Mouse (Mus musculus): ENCODE measurements around the gene Lrrc51. TPM values are rescaled to one million over a fixed set of nuclear protein-coding genes. Genes with fewer than 3 reads are reported as not detected.

Lrrc51 gene
- polyA plus RNA-seq, 1 experiment from 2014 or later = 8.3 TPM

GRCm38 (mm10) chr7:101967256-101967655 lies 33.6 kb upstream of the Lrrc51 start:
- no peaks in the 10 kb centered on the region for H3K27me3 ChIP-seq (ENCODE audit: control insufficient read depth, insufficient read depth, low read length)
- DNase-seq (ENCODE audit: low spot score, missing footprints) (no peak), ATAC-seq (ENCODE audit: low FRiP score) (no peak)
- no peaks in the 10 kb centered on the region for H3K36me3 ChIP-seq (ENCODE audit: control insufficient read depth, insufficient read depth, low read length)
- H3K9me3 ChIP-seq (ENCODE audit: control insufficient read depth, low read length) = no peaks in the 10 kb centered on the region
- 86% methylated on average over 1 of the region's 1 CpGs for WGBS
- no peak overlapping the region for H3K27ac ChIP-seq (ENCODE audit: low read depth, low read length)
- no peak overlapping the region for H3K4me2 ChIP-seq
- no peak overlapping the region for H3K9ac ChIP-seq (ENCODE audit: low read length)
- no peak overlapping the region for H3K4me3 ChIP-seq (ENCODE audit: low read depth, low read length)
- peaks cover 15% of the 10 kb centered on the region for H3K4me1 ChIP-seq (ENCODE audit: control insufficient read depth, insufficient read depth, low read length)

GRCm38 (mm10) chr7:101965606-101966005 lies 31.9 kb upstream of the Lrrc51 start:
- no peak overlapping the region for H3K27ac ChIP-seq (ENCODE audit: low read depth, low read length)
- DNase-seq (ENCODE audit: low spot score, missing footprints) = no peak
- no peak overlapping the region for H3K4me2 ChIP-seq
- H3K4me1 ChIP-seq (ENCODE audit: control insufficient read depth, insufficient read depth, low read length) = peaks cover 5% of the 10 kb centered on the region
- ATAC-seq (ENCODE audit: low FRiP score) = no peak
- no peak overlapping the region for H3K4me3 ChIP-seq (ENCODE audit: low read depth, low read length)
- no peaks in the 10 kb centered on the region for H3K9me3 ChIP-seq (ENCODE audit: control insufficient read depth, low read length)
- H3K9ac ChIP-seq (ENCODE audit: low read length) = no peak overlapping the region
- no peaks in the 10 kb centered on the region for H3K36me3 ChIP-seq (ENCODE audit: control insufficient read depth, insufficient read depth, low read length)
- no peaks in the 10 kb centered on the region for H3K27me3 ChIP-seq (ENCODE audit: control insufficient read depth, insufficient read depth, low read length)
- 86% methylated on average over 2 of the region's 2 CpGs for WGBS

- no peak for ATAC-seq (ENCODE audit: low FRiP score)
- no peak for DNase-seq (ENCODE audit: low spot score, missing footprints)
- 90% methylated on average over 4 of the region's 4 CpGs for WGBS
- Histone ChIP-seq H3K27me3 (ENCODE audit: control insufficient read depth, insufficient read depth, low read length) (no peaks in the 10 kb centered on the region), H3K4me1 (ENCODE audit: control insufficient read depth, insufficient read depth, low read length) (peaks cover 5% of the 10 kb centered on the region), H3K4me3 (ENCODE audit: low read depth, low read length) (no peak overlapping the region), H3K9ac (ENCODE audit: low read length) (no peak overlapping the region), H3K4me2 (no peak overlapping the region), H3K9me3 (ENCODE audit: control insufficient read depth, low read length) (no peaks in the 10 kb centered on the region), H3K36me3 (ENCODE audit: control insufficient read depth, insufficient read depth, low read length) (no peaks in the 10 kb centered on the region), H3K27ac (ENCODE audit: low read depth, low read length) (no peak overlapping the region)
Measured at GRCm38 (mm10) chr7:101964551-101964950, 30.9 kb upstream of the Lrrc51 start.

- Histone ChIP-seq H3K4me3 (ENCODE audit: low read depth, low read length) (no peak overlapping the region), H3K9me3 (ENCODE audit: control insufficient read depth, low read length) (no peaks in the 10 kb centered on the region), H3K9ac (ENCODE audit: low read length) (no peak overlapping the region), H3K4me1 (ENCODE audit: control insufficient read depth, insufficient read depth, low read length) (no peaks in the 10 kb centered on the region), H3K27me3 (ENCODE audit: control insufficient read depth, insufficient read depth, low read length) (no peaks in the 10 kb centered on the region), H3K4me2 (no peak overlapping the region), H3K27ac (ENCODE audit: low read depth, low read length) (no peak overlapping the region), H3K36me3 (ENCODE audit: control insufficient read depth, insufficient read depth, low read length) (no peaks in the 10 kb centered on the region)
- no peak for DNase-seq (ENCODE audit: low spot score, missing footprints)
- WGBS = 95% methylated on average over 2 of the region's 2 CpGs
- no peak for ATAC-seq (ENCODE audit: low FRiP score)
Measured at GRCm38 (mm10) chr7:101963621-101964020, 29.9 kb upstream of the Lrrc51 start.

- Histone ChIP-seq H3K4me3 (ENCODE audit: low read depth, low read length) (no peak overlapping the region), H3K27ac (ENCODE audit: low read depth, low read length) (no peak overlapping the region), H3K36me3 (ENCODE audit: control insufficient read depth, insufficient read depth, low read length) (no peaks in the 10 kb centered on the region), H3K4me2 (no peak overlapping the region), H3K9ac (ENCODE audit: low read length) (no peak overlapping the region), H3K4me1 (ENCODE audit: control insufficient read depth, insufficient read depth, low read length) (no peaks in the 10 kb centered on the region), H3K27me3 (ENCODE audit: control insufficient read depth, insufficient read depth, low read length) (no peaks in the 10 kb centered on the region), H3K9me3 (ENCODE audit: control insufficient read depth, low read length) (no peaks in the 10 kb centered on the region)
- no peak for ATAC-seq (ENCODE audit: low FRiP score)
- 100% methylated on average over 2 of the region's 2 CpGs for WGBS
- DNase-seq (ENCODE audit: low spot score, missing footprints) = no peak
Measured at GRCm38 (mm10) chr7:101962829-101963228, 29.1 kb upstream of the Lrrc51 start.

GRCm38 (mm10) chr7:101956911-101957310 lies 23.2 kb upstream of the Lrrc51 start:
- no peak overlapping the region for H3K9ac ChIP-seq (ENCODE audit: low read length)
- ATAC-seq (ENCODE audit: low FRiP score) (no peak), DNase-seq (ENCODE audit: low spot score, missing footprints) (no peak)
- no peak overlapping the region for H3K4me2 ChIP-seq
- H3K27ac ChIP-seq (ENCODE audit: low read depth, low read length) = no peak overlapping the region
- no peaks in the 10 kb centered on the region for H3K4me1 ChIP-seq (ENCODE audit: control insufficient read depth, insufficient read depth, low read length)
- H3K4me3 ChIP-seq (ENCODE audit: low read depth, low read length) = no peak overlapping the region
- 92% methylated on average over 5 of the region's 5 CpGs for WGBS
- H3K9me3 ChIP-seq (ENCODE audit: control insufficient read depth, low read length) = no peaks in the 10 kb centered on the region
- no peaks in the 10 kb centered on the region for H3K27me3 ChIP-seq (ENCODE audit: control insufficient read depth, insufficient read depth, low read length)
- no peaks in the 10 kb centered on the region for H3K36me3 ChIP-seq (ENCODE audit: control insufficient read depth, insufficient read depth, low read length)

GRCm38 (mm10) chr7:101956481-101956880 lies 22.8 kb upstream of the Lrrc51 start:
- H3K4me1 ChIP-seq (ENCODE audit: control insufficient read depth, insufficient read depth, low read length) = no peaks in the 10 kb centered on the region
- WGBS = 88% methylated on average over 1 of the region's 1 CpGs
- H3K9me3 ChIP-seq (ENCODE audit: control insufficient read depth, low read length) = no peaks in the 10 kb centered on the region
- H3K36me3 ChIP-seq (ENCODE audit: control insufficient read depth, insufficient read depth, low read length) = no peaks in the 10 kb centered on the region
- DNase-seq (ENCODE audit: low spot score, missing footprints) (no peak), ATAC-seq (ENCODE audit: low FRiP score) (no peak)
- no peak overlapping the region for H3K4me2 ChIP-seq
- H3K9ac ChIP-seq (ENCODE audit: low read length) = no peak overlapping the region
- H3K4me3 ChIP-seq (ENCODE audit: low read depth, low read length) = no peak overlapping the region
- H3K27me3 ChIP-seq (ENCODE audit: control insufficient read depth, insufficient read depth, low read length) = no peaks in the 10 kb centered on the region
- H3K27ac ChIP-seq (ENCODE audit: low read depth, low read length) = no peak overlapping the region

- WGBS = 57% methylated on average over 4 of the region's 4 CpGs
- Histone ChIP-seq H3K4me1 (ENCODE audit: control insufficient read depth, insufficient read depth, low read length) (no peaks in the 10 kb centered on the region), H3K9me3 (ENCODE audit: control insufficient read depth, low read length) (no peaks in the 10 kb centered on the region), H3K4me2 (no peak overlapping the region), H3K36me3 (ENCODE audit: control insufficient read depth, insufficient read depth, low read length) (no peaks in the 10 kb centered on the region), H3K27me3 (ENCODE audit: control insufficient read depth, insufficient read depth, low read length) (no peaks in the 10 kb centered on the region), H3K9ac (ENCODE audit: low read length) (no peak overlapping the region), H3K27ac (ENCODE audit: low read depth, low read length) (no peak overlapping the region), H3K4me3 (ENCODE audit: low read depth, low read length) (no peak overlapping the region)
- ATAC-seq (ENCODE audit: low FRiP score) (no peak), DNase-seq (ENCODE audit: low spot score, missing footprints) (no peak)
Measured at GRCm38 (mm10) chr7:101955862-101956261, 22.2 kb upstream of the Lrrc51 start.

- WGBS = 94% methylated on average over 2 of the region's 2 CpGs
- no peak for ATAC-seq (ENCODE audit: low FRiP score)
- DNase-seq (ENCODE audit: low spot score, missing footprints) = no peak
- Histone ChIP-seq H3K4me1 (ENCODE audit: control insufficient read depth, insufficient read depth, low read length) (no peaks in the 10 kb centered on the region), H3K9ac (ENCODE audit: low read length) (no peak overlapping the region), H3K4me3 (ENCODE audit: low read depth, low read length) (no peak overlapping the region), H3K27me3 (ENCODE audit: control insufficient read depth, insufficient read depth, low read length) (no peaks in the 10 kb centered on the region), H3K36me3 (ENCODE audit: control insufficient read depth, insufficient read depth, low read length) (no peaks in the 10 kb centered on the region), H3K9me3 (ENCODE audit: control insufficient read depth, low read length) (no peaks in the 10 kb centered on the region), H3K27ac (ENCODE audit: low read depth, low read length) (no peak overlapping the region), H3K4me2 (no peak overlapping the region)
Measured at GRCm38 (mm10) chr7:101955276-101955675, 21.6 kb upstream of the Lrrc51 start.

- Histone ChIP-seq H3K36me3 (ENCODE audit: control insufficient read depth, insufficient read depth, low read length) (no peaks in the 10 kb centered on the region), H3K27ac (ENCODE audit: low read depth, low read length) (no peak overlapping the region), H3K9me3 (ENCODE audit: control insufficient read depth, low read length) (no peaks in the 10 kb centered on the region), H3K4me3 (ENCODE audit: low read depth, low read length) (no peak overlapping the region), H3K4me2 (no peak overlapping the region), H3K4me1 (ENCODE audit: control insufficient read depth, insufficient read depth, low read length) (no peaks in the 10 kb centered on the region), H3K27me3 (ENCODE audit: control insufficient read depth, insufficient read depth, low read length) (no peaks in the 10 kb centered on the region), H3K9ac (ENCODE audit: low read length) (no peak overlapping the region)
- 93% methylated on average over 2 of the region's 2 CpGs for WGBS
- no peak for DNase-seq (ENCODE audit: low spot score, missing footprints)
- ATAC-seq (ENCODE audit: low FRiP score) = no peak
Measured at GRCm38 (mm10) chr7:101954163-101954562, 20.5 kb upstream of the Lrrc51 start.

Measured in midbrain, embryonic 11.5 days (tissue).